Mouse (Mus musculus) spleen, adult 2 months (tissue): ENCODE measurements around the gene Acvr1b. TPM values are rescaled to one million over a fixed set of nuclear protein-coding genes. Genes with fewer than 3 reads are reported as not detected.

Experiments
- DNase-seq, 2 experiments: peaks; one replicate each; pipeline versions ENCODE4 v3.0.0 to v3.0.0-alpha.2; 2012 to 2021; ENCODE audit warnings: low spot score in 2 of 2, low read depth in 1 of 2
- H3K27ac ChIP-seq: fragments of 200-500 bp; 2 replicates; pipeline ENCODE4 v1.5.1; 2012; ENCODE audit warnings: low read length, inconsistent platforms; ENCODE audit not compliant: insufficient read depth
- H3K27me3 ChIP-seq: fragments of 200-500 bp; 2 replicates; pipeline ENCODE4 v1.6.1; 2012; ENCODE audit warnings: mild to moderate bottlenecking, moderate library complexity, low read length, inconsistent platforms; ENCODE audit not compliant: control insufficient read depth, insufficient read depth
- H3K36me3 ChIP-seq: fragments of 200-500 bp; 2 replicates; pipeline ENCODE4 v1.6.1; 2012; ENCODE audit warnings: mild to moderate bottlenecking, low read length, inconsistent platforms; ENCODE audit not compliant: control insufficient read depth, insufficient read depth
- H3K4me1 ChIP-seq: fragments of 200-500 bp; 2 replicates; pipeline ENCODE4 v1.6.1; 2011; ENCODE audit warnings: inconsistent platforms; ENCODE audit not compliant: control insufficient read depth, insufficient read depth, insufficient read length
- H3K4me3 ChIP-seq: fragments of 200-500 bp; 2 replicates; pipeline ENCODE4 v1.5.1; 2011; ENCODE audit warnings: mild to moderate bottlenecking, inconsistent platforms; ENCODE audit not compliant: insufficient read depth, insufficient read length; ENCODE audit errors: extremely low read depth
- CTCF ChIP-seq: fragments of 200-500 bp; IDR thresholded peaks from 2 replicates; pipeline ENCODE4 v1.5.1; 2011; ENCODE audit warnings: mild to moderate bottlenecking, inconsistent platforms; ENCODE audit not compliant: insufficient read depth, insufficient read length, insufficient replicate concordance; ENCODE audit errors: extremely low read depth
- POLR2A ChIP-seq: fragments of 200-500 bp; IDR thresholded peaks from 2 replicates; pipeline ENCODE4 v1.6.1; 2011; ENCODE audit warnings: low read depth, low read length, inconsistent platforms
- WGBS: fragments of 180-500 bp; shearing (Covaris S2); methylation state at CpG from one replicate; pipeline ENCODE4 v1.1.7; 2018; 5-methylcytosine and 5-hydroxymethylcytosine counted together
- polyA plus RNA-seq: library from polyadenylated mRNA; depleted of rRNA; stranded (reverse); fragments of >200 nt; gene quantifications from 2 replicates; pipeline ENCODE4 v1.2.3, GENCODE M21; 2012

The Acvr1b gene
- polyA plus RNA-seq, 1 experiment, result 17.9 TPM

GRCm38 (mm10) chr15:101200777-101201295, 27.0 kb downstream of the Acvr1b start:
- H3K27ac ChIP-seq, result no peak overlapping the region
- 96% methylated on average over 9 of the region's 9 CpGs for WGBS
- peaks cover 25% of the 10 kb centered on the region for H3K36me3 ChIP-seq
- H3K27me3 ChIP-seq, result no peaks in the 10 kb centered on the region
- DNase-seq, result no peak
- no peak overlapping the region for H3K4me3 ChIP-seq
- no peaks in the 10 kb centered on the region; the same call in 1 of the 2 replicates for H3K4me1 ChIP-seq
- TF ChIP-seq CTCF, result no peak
- no peak for TF ChIP-seq POLR2A

- Histone ChIP-seq H3K27ac (no peak overlapping the region), H3K27me3 (no peaks in the 10 kb centered on the region), H3K4me1 (no peaks in the 10 kb centered on the region), H3K36me3 (peaks cover 25% of the 10 kb centered on the region), H3K4me3 (no peak overlapping the region)
- TF ChIP-seq CTCF (no peak), POLR2A (no peak)
- DNase-seq, result no peak
- 92% methylated on average over 3 of the region's 3 CpGs for WGBS
Measured at GRCm38 (mm10) chr15:101201414-101201813, 27.5 kb downstream of the Acvr1b start.

GRCm38 (mm10) chr15:101203673-101204072, 29.8 kb downstream of the Acvr1b start:
- H3K4me3 ChIP-seq, result no peak overlapping the region
- 93% methylated on average over 4 of the region's 4 CpGs for WGBS
- H3K27ac ChIP-seq, result no peak overlapping the region
- no peak for DNase-seq
- no peak for TF ChIP-seq CTCF
- no peak for TF ChIP-seq POLR2A
- peaks cover 28% of the 10 kb centered on the region for H3K36me3 ChIP-seq
- no peaks in the 10 kb centered on the region for H3K4me1 ChIP-seq
- no peaks in the 10 kb centered on the region for H3K27me3 ChIP-seq

- H3K27ac ChIP-seq, result no peak overlapping the region
- no peak overlapping the region for H3K4me3 ChIP-seq
- WGBS, result 92% methylated on average over 7 of the region's 7 CpGs
- no peak for DNase-seq
- no peaks in the 10 kb centered on the region for H3K4me1 ChIP-seq
- no peaks in the 10 kb centered on the region for H3K27me3 ChIP-seq
- TF ChIP-seq CTCF (no peak), POLR2A (no peak)
- H3K36me3 ChIP-seq, result peaks cover 28% of the 10 kb centered on the region
Measured at GRCm38 (mm10) chr15:101204781-101205180, 30.9 kb downstream of the Acvr1b start.

- Histone ChIP-seq H3K4me3 (no peak overlapping the region), H3K27me3 (no peaks in the 10 kb centered on the region), H3K36me3 (peaks cover 14% of the 10 kb centered on the region), H3K27ac (no peak overlapping the region), H3K4me1 (no peaks in the 10 kb centered on the region)
- WGBS, result 74% methylated on average over 6 of the region's 6 CpGs
- DNase-seq, result peak in 1 of 2 experiments; percentile 59
- TF ChIP-seq CTCF (peak; percentile 54; the same call in 1 of the 2 replicates), POLR2A (no peak)
Measured at GRCm38 (mm10) chr15:101210228-101210627, 36.4 kb downstream of the Acvr1b start.

GRCm38 (mm10) chr15:101210998-101211613, 37.2 kb downstream of the Acvr1b start:
- H3K27ac ChIP-seq, result no peak overlapping the region
- no peak overlapping the region for H3K4me3 ChIP-seq
- no peaks in the 10 kb centered on the region for H3K27me3 ChIP-seq
- TF ChIP-seq POLR2A (no peak), CTCF (no peak)
- H3K36me3 ChIP-seq, result peaks cover 14% of the 10 kb centered on the region
- 89% methylated on average over 14 of the region's 14 CpGs for WGBS
- H3K4me1 ChIP-seq, result no peaks in the 10 kb centered on the region
- DNase-seq, result no peak

- Histone ChIP-seq H3K36me3 (peaks cover 13% of the 10 kb centered on the region), H3K4me3 (no peak overlapping the region), H3K4me1 (no peaks in the 10 kb centered on the region), H3K27me3 (no peaks in the 10 kb centered on the region), H3K27ac (no peak overlapping the region)
- 86% methylated on average over 14 of the region's 14 CpGs for WGBS
- no peak for DNase-seq
- TF ChIP-seq POLR2A, result no peak
- TF ChIP-seq CTCF, result no peak
Measured at GRCm38 (mm10) chr15:101212435-101212834, 38.6 kb downstream of the Acvr1b start.
